Mouse (Mus musculus): ENCODE measurements at regions not wholly inside any gene's neighbourhood (a gene's known extent, or its start where the extent isn't known, plus 50 kb on each side); places are given as distances from the start of the nearest gene placed in this dataset.

DNA sequence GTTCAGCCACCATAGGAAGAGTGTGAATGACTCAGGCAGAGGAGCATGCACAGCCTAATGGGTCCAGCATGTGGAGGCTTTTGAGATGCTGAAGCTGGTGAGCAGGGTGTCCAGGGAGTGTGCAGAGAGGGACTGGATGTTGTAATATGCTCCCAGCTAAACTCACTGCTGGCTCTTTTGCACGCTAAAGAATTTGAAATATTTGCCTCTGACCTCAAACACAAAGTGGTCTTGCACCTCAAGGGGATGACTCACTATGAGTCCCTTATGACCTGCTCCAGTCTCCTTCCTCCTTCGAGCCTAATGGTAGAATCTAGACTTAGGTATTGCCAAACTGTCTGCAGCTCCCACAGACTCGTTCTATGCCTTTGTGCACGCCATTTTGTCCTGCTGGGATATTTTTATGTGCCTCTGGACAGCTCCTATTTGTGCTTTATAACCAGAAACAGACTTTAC is 55.0 kb upstream of the Slit3 start:
- no peak for DNase-seq (ENCODE audit: low spot score)

DNA sequence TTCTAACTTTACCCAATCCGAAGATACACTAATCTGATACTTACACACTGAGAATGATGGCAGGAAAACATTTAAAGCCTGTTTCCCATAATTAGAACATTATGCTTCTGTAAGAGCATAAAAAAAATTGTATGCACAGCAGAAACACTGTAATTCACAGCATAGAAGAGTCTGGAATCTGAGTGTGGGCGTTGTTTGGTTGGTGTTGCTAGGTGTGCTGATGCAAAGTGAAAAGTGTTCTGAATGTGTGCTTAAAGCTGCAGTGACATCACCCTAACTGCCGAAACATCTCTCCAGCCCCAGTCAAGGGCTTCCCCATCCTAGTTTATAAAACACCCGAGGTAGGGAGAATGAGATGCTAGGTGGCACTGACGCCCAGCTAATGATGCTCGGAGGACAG is 63.2 kb upstream of the Slit3 start:
- DNase-seq (ENCODE audit: low spot score) = no peak

DNA sequence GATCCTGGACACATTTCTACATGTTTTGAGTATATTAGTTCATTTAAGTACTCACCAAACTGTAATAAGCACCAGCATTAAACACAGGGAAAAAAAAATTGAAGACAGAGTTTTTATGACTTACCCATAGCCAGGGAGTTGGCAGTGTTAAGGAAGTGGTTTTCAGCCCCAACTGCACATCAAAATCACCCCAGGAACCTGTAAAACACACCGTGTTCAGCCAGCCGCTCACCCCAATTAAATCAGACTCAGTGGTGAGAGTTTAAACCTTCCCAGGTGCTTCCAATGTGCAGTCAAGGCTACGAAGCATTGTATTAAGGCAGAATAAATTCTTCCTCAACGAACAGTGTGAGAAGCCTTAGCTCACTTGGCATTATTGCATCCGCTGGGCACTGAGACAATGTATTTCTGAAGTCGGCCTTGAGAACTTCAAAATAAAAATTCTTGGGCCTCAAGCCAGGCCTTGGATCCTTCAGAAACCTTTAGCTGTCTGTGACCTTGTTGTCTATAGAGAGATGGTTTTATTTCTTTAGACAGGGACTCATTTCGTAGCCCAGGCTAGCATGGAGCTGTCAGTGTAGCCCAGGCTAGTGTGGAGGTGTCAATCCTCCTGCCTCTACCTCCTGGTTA is 65.4 kb upstream of the Slit3 start:
- no peak for DNase-seq (ENCODE audit: low spot score)

DNA sequence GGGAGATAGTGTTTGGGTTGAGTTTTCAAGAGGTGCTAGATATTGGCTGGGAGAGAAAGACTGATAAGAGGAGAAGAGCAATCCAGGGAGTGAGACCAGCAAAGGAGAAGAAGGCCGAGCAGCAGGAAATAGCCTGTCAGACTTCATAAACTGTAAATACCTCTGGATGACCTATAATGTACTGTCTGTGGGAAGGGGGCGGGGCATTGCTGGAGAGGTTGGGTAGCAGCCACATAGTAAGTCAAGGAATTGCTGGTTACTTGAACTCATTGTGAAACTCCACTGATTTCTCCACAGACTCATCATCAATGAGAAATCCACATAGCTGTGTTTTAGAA is 67.4 kb upstream of the Slit3 start:
- DNase-seq (ENCODE audit: low spot score) = no peak

DNA sequence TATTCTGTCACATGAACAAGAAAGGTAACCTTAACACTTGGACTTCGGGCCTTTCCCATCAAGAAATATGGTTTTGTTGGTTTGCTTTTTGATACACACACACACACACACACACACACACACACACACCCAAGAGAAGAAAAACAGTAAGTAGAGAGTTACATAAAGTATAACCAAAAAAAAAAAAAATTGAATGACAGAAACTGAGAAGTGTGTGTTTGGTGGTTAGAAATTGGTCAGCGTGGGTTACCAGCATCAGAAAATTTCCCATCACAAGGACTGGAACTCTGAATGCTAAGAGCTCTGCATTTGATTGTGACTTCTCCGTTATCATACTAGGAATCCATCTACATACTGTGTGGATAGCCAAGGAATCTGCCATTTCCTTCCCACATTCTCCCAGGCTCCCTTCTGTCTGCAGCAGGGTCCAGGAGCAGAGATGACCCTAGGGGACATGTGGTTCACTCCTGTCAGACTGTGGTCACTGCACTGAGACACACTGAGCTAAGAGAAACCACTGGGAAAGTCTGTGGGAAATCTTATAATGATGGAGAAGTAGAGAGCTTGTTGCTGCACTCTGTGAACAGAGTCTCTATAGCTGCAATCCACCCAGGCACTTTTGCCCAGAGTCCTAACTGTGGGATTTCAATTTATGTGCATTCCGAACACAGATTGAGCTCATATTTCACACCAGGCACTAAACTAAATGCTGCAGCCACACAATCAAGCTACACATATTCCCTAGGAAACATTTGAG is 68.0 kb upstream of the Slit3 start:
- DNase-seq (ENCODE audit: low spot score) = no peak

DNA sequence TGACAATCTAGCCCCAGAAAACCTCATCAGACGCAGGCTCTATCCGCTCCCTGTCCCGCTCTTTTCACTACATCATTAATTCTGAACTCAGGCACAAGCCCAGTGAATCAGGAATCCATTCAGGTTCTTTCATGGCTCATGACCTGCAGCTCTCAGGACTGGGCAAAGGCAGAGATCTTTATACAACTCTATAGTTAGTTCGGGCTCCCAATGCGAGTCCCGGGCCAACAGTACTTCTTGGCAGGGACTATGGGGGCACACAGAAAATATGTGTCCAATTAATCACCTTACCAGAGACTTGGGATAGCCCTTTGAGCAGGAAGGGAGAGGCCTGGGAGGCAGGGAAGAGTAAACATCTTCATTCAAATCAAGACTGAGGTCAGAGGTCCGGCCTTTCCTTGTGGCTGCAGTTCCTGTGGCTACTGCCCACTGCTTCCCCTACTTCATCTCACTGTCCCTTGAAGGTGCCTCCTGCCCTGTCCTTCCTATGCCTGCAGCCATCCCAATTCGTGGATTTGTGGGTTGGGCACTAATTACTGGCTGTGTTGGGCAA is 71.3 kb upstream of the Slit3 start:
- DNase-seq (ENCODE audit: low spot score) = no peak

DNA sequence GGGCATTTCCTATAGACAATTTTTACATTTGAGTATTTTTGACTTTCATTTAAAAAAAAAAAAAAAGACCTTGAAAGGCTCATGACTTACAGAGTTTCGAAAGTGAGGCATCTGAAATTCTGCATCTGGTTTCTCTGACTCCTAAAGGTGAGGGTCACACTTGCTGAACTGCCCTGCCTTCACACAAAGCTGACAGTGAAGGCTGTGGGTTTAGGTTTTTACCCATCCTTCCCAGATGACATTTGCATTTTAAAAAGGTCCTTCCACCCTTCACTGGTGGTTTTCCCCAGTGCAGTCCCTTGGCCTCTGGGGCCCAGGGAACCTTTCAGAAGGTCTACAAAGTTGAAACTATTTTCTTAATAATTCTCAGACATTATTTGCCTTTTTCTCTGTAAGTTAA is 76.4 kb upstream of the Slit3 start:
- no peak for DNase-seq (ENCODE audit: low spot score)

DNA sequence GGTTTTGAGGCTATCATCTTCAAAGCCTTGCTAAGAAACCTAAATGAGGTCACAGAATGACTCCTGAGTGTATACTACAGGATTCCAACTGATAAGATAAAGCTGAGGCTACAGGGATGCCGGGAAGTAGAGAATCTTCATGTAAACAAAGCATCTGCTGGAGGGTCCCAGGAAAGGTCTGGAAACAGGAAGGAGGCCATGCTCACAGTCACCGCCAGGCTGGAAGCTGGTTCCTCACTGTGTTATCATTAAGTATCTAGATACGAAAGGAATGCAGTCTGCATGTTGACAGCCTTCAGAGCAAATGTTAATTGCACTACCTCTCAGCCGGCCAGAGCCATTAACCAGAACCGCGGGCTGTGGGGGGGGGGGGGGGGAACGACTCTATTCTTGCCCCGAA is 96.6 kb upstream of the Slit3 start:
- DNase-seq (ENCODE audit: low spot score) = no peak

DNA sequence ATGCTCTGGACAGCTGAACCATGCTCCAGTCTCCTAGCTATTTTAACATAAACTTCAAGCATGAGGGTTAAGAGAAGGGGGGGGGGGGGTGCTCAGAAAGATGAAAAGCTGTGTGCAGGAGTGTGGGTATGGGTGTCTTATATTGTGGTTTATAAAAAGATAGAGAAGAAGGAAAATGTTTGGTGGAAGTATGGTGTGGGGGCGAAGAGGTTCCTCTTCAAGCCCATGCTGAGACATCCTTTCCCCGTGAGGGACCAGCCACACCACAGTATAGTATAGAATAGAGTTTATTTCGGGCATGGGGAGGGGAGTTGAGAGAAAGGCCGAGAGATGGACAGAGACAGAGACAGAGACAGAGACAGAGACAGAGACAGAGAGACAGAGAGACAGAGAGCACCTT is 97.2 kb upstream of the Slit3 start:
- no peak for DNase-seq (ENCODE audit: low spot score)

DNA sequence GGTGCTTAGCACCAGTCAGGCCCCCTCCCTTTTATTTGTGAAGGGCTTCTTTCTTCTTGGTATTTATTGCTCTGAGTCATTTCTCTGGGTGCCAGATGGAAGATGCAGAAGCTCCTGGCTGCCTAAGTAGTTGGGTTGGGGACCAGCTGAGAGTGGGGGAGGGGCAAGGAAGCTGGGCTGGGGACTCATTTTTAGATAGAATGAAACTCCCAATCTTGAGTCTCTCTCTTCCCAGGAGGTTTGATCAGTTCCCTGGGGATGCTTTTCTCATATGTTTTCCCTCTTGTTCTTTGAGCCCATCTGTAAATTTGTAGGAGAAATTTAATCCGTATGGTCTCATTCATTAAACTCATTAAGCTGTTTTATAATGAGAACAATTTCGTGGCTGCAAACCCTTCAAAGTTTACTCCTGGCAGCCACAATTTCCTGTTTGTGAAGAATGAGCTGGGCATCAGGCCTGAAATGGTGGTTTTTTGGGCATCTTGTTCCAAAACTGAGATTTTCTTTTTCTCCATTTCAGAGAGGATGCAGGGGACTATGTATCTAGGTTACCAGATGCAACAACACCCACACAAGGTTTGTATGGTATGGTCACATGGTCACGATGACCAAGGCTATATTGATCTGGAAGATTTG is 98.9 kb upstream of the Slit3 start:
- DNase-seq (ENCODE audit: low spot score) = no peak

DNA sequence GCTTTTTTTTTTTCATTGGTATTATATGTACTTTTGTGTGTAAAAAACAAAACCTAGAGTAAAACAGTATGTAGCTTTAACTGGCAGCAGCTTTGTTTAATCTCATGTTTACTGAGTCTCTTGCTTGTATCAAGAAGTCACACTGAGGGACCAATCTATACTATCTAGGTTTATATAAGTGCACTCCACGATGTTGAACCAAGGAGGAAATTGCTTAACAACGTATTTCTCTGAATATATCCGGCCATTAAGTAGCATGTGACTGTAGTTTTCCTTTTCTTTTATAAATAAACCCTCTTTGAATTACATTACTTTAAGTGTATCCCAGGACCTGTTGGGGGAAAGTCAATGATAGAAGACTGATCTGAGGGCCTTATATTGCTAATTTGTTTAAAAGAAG is 104.0 kb upstream of the Slit3 start:
- no peak for DNase-seq (ENCODE audit: low spot score)

DNA sequence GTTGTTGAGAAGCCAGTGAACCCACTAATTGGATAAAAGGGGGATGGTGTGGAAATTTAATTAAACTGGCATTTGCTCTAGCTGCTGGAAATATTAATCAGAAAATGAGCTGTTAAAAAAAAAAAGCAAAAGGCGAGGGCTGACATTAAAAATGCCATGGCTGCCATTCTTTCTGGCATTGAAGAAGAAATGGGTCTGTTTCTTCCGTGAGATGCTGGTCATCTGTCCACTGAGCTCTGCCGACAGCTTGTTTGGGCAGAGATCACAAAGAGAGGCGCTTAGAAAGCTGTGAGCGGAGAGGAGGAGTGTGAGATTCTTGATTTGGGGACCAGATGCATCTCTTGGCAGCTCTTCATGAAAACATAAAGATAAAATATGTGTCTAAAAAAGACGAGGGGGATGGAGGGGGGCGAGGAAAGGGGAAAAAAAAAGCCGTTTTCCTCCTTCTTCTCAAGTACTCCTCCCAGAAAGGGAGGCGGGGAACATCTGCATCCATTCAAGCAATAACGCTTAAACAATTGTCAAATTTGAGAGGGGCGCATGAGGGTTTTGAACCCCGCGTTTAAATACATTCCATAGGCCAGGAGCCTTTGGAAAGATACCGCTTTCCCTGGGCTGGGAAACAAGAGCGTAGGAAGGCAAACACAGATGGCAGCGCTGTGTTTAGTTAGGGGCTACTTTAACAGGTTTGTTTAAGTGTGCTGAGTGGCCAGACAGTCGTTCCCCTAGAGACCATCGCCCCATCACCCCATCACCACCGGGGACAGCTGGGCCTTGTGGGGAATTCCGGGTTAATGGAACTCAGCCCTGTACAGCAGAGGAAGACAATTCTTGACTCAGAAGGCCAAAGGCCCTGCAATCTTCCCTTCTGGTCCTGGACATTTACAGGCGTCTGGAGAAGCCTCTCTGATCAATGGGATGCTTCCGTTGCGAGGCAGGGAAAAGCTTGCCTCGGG is 109.2 kb upstream of the Slit3 start:
- DNase-seq (ENCODE audit: low spot score) = no peak

DNA sequence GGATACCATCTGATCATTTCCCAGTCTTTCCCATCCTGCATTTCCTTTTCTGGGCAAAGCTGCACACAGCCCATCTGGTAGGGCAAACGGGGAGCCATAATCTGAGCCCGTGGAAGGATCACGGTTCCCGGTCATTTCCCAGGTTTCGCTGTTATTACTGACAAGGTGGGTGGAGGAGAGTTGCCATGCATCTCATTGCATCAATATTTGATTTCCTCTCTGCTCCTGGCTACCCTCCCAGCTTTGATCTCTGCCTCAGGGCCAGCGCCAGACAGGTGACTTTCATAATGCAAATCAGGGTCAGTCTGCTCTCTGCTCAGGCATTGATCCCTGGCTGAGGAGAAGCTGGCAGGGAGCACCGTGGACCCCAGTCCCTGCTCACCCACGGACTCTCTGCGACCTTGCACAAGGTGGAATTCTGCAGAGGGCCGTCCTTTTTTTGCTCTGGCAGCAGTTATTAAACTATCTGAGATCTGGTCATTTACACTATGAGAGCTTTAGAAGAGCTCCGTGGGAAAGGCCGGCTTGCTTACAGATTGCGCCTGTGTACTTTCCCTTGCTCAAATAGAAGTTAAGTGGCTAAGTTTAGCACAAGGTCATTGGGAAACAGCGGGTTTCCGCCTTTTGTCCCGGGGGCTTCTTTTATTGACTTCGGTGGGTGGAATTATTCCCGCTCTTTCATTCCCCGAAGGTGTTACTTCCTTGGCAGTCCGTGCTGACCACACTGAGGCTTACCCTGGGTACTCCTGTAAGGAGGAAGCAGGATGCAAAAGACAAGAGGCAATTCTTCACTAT is 114.1 kb upstream of the Slit3 start:
- no peak for DNase-seq (ENCODE audit: low spot score)

DNA sequence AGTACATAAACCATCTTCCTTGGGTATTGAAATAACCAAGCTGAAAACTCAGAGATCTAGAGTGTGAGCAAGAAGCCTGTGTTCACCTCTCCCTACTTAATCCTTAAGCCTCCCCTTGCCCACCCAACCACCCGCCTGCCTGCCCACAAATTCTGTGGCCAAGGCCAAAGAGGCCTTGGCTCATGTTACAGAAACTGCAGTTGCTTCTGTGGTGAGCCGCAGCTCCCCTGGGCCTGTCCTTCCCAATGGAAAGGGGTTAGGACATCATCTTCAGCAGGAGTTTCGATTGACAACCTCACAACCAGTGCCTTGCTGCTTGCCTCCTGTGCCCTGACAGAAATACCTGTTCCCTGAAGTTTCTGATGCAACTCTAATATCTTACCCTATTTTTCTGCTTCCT is 115.9 kb upstream of the Slit3 start:
- no peak for DNase-seq (ENCODE audit: low spot score)

DNA sequence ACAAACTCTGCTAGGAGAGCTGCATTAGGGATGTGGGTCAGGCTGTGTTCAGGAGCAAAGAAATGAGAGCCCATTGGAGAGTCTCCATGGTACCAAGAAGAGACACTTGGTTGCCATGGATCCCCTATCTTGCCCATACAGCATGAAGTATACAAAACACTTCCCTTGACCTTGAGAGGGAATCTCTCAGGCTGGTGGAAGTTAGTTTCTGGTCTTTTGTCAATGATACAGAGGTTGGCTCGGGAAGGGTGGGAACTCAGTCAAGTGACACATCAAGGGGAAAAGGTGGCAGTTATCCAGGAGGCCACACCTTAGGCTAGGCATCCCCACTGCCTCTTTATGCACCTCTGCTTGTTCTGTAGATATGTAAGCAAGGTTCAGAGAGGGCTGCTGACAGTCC is 116.6 kb upstream of the Slit3 start:
- no peak for DNase-seq (ENCODE audit: low spot score)

DNA sequence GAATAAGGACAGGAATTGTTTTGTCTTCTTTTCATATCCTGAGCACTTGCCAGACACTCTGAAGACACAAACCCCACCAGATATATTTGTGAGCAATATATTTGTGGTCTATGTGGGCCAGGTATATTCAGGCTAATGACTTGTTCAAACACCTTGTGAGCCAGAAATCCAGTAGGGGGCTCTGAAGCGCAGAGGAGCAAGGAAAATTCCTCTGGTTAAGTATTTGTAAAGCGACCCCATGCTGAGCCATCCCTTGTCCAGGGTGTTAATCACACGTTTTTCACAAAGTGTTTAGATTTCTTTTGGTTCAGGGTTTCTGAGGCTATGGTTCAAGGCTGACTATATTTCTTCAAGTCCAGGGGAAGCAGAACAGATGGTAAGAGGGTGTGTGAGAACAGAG is 117.1 kb upstream of the Slit3 start:
- DNase-seq (ENCODE audit: low spot score) = no peak

DNA sequence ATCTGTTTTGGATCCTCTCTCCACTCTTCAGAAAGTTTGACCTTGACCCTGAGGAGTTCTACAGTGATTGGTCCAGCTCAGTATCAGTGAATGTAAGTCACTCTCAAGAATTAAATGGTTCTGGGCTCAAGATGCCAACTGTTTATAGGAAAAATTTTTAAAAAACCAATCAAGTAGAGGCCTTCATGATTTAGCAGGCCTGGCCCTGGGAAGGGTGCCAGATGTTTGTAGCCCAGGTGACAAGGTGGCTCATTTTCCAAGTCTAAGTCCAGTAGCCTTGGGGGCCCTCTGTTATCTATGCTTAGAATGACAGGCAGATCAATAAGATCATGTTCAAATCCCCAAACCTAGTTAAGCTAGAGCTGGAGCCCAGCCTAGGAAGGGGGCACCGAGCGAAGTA is 123.1 kb upstream of the Slit3 start:
- no peak for DNase-seq (ENCODE audit: low spot score)

DNA sequence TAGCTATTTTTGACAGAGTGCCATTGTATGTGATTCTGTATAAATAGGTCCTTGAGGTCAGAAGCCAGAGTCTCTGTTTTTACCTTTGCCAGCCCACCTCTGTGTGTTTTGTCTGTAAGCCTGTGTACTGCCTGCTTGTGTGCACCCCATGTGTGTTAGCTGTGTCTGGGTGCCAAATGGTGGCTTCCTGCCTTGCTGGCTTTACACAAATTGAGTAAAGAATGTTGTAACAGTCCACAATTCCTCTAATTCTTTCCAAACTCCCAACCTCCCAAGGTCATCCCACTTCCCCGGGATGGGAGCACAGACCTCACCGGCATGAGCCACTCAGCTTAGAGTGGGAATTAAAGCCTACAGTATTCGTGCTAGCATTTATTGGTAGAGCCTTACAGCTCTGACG is 125.5 kb upstream of the Slit3 start:
- no peak for DNase-seq (ENCODE audit: low spot score)

DNA sequence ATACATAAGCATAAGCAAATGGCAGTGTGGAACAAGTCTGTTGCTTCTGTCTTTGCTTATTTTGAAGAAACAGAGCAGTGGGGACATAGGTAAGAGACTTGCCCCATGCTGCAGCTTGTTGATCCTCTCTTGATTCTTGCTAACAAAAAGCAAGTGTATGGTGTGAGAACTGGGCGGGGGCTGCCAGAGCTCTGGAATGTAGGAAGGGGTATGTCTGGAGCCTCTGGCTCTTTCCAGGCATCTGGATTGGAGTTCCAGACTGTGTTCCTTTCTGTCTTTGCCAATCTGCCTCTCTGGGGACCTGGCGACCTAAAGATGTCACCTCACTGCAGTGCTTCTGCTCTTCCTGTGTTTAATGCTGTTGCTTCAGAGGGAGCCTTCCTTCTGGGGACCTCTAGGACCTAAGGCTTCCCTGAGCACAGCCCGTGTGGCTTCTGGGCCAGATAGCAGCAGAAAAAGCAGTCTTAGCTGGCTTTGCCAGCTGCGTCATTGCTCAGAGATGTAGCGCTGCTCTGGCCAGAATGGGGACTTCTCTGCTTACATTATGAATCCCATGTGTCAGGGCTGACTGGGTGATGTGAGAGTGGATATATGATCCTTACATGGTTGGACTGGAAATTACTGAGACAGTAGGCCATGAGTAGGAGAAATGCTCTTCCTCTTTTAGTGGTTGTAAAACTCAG is 138.1 kb upstream of the Slit3 start:
- DNase-seq (ENCODE audit: low spot score) = no peak

DNA sequence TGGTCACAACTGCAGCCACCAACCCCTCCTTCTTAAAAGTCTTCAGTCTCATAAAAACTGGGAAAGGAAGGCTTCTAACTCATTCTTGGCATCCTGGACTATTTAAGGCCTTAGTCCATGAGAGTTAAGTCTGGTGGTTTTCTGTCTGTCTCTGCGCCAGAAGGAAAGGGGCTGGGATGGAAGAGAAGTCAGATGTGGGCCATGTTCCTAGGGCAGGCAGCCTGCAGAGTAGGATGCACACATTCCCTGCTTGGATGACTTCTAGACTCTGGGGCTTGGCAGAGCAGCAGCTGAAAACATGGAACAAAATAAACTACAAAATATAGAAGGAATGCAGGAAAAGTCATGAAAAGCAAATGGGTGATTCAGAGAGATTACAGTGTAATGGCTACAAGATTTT is 140.8 kb upstream of the Slit3 start:
- no peak for DNase-seq (ENCODE audit: low spot score)
